Mouse (Mus musculus) heart, embryonic 16.5 days (tissue): ENCODE results near the gene Mllt6. TPM values are rescaled to one million over a fixed set of nuclear protein-coding genes. Genes with fewer than 3 reads are reported as not detected.

Experiments
- ATAC-seq: fragments of 200-750 bp; cut with Nextera tagmentation; replicated peaks from 2 replicates; pipeline ENCODE4 v1.8.0; 2017; ENCODE audit warnings: moderate number of reproducible peaks; ENCODE audit not compliant: insufficient read depth, low FRiP score; ENCODE audit errors: extremely low read depth
- H3K27ac ChIP-seq: fragments of 300-500 bp; sonication (generic); 2 replicates; pipeline ENCODE4 v1.5.1; 2014; ENCODE audit warnings: mild to moderate bottlenecking, low read length, control low read depth, moderate library complexity
- H3K27me3 ChIP-seq: fragments of 300-500 bp; sonication (generic); 2 replicates; pipeline ENCODE4 v1.6.1; 2014; ENCODE audit warnings: low read length, mixed read lengths; ENCODE audit not compliant: control insufficient read depth, insufficient read depth
- H3K36me3 ChIP-seq: fragments of 300-500 bp; sonication (generic); 2 replicates; pipeline ENCODE4 v1.6.1; 2014; ENCODE audit not compliant: control insufficient read depth, insufficient read depth
- H3K4me1 ChIP-seq: fragments of 300-500 bp; sonication (generic); 2 replicates; pipeline ENCODE4 v1.6.1; 2014; ENCODE audit warnings: low read length, mixed read lengths; ENCODE audit not compliant: control insufficient read depth, insufficient read depth
- H3K4me2 ChIP-seq: fragments of 300-500 bp; sonication (generic); 2 replicates; pipeline ENCODE4 v1.6.1; 2014; ENCODE audit warnings: low read depth, mild to moderate bottlenecking, control low read depth, low read length
- H3K4me3 ChIP-seq: fragments of 300-500 bp; sonication (generic); 2 replicates; pipeline ENCODE4 v1.5.1; 2014; ENCODE audit warnings: mild to moderate bottlenecking, control low read depth, low read length
- H3K9ac ChIP-seq: fragments of 300-500 bp; sonication (generic); 2 replicates; pipeline ENCODE4 v1.6.1; 2014; ENCODE audit warnings: low read length, control low read depth
- H3K9me3 ChIP-seq: fragments of 300-500 bp; sonication (generic); replicated peaks from 2 replicates; pipeline ENCODE4 v1.6.1; 2016; ENCODE audit warnings: low read length; ENCODE audit not compliant: control insufficient read depth
- WGBS: fragments of 180-500 bp; shearing (Covaris S2); extraction: QIAGEN DNeasy Blood & Tissue Kit; methylation state at CpG from one replicate; pipeline ENCODE4 v1.1.7; 2014; 5-methylcytosine and 5-hydroxymethylcytosine counted together
- polyA plus RNA-seq: library from polyadenylated mRNA; unstranded; fragments of >200 nt; fragmentation: Nextera tagmentation; extraction: Ambion mirVana; gene quantifications from 2 replicates; pipeline ENCODE4 v1.2.1, GENCODE M21; 2015

Gene Mllt6
- polyA plus RNA-seq, 1 experiment from 2014 or later, result 2.1 TPM

- Histone ChIP-seq H3K9me3 (no peaks in the 10 kb centered on the region), H3K4me1 (peaks cover 36% of the 10 kb centered on the region), H3K36me3 (peaks cover 54% of the 10 kb centered on the region), H3K4me2 (peak overlapping the region; percentile 34), H3K4me3 (peak overlapping the region; percentile 2; the same call in 1 of the 2 replicates), H3K9ac (peak overlapping the region; percentile 61), H3K27me3 (no peaks in the 10 kb centered on the region), H3K27ac (peak overlapping the region; percentile 84)
- ATAC-seq, result no peak
- WGBS, result 33% methylated on average over 15 of the region's 15 CpGs
Measured at GRCm38 (mm10) chr11:97669268-97669667, 6.1 kb downstream of the Mllt6 start.

- Histone ChIP-seq H3K27ac (peak overlapping the region; percentile 93), H3K4me1 (peaks cover 31% of the 10 kb centered on the region), H3K9me3 (no peaks in the 10 kb centered on the region), H3K36me3 (peaks cover 60% of the 10 kb centered on the region), H3K4me2 (peak overlapping the region; percentile 63), H3K27me3 (no peaks in the 10 kb centered on the region), H3K4me3 (peak overlapping the region; percentile 33), H3K9ac (peak overlapping the region; percentile 70)
- WGBS, result 13% methylated on average over 6 of the region's 6 CpGs
- ATAC-seq, result peak; percentile 88
Measured at GRCm38 (mm10) chr11:97669829-97670228, 6.6 kb downstream of the Mllt6 start.

- 35% methylated on average over 13 of the region's 13 CpGs for WGBS
- H3K4me2 ChIP-seq, result peak overlapping the region; percentile 63
- H3K27me3 ChIP-seq, result no peaks in the 10 kb centered on the region
- H3K27ac ChIP-seq, result peak overlapping the region; percentile 93
- H3K4me1 ChIP-seq, result peaks cover 28% of the 10 kb centered on the region
- peaks cover 65% of the 10 kb centered on the region for H3K36me3 ChIP-seq
- H3K4me3 ChIP-seq, result peak overlapping the region; percentile 33
- no peaks in the 10 kb centered on the region for H3K9me3 ChIP-seq
- peak; percentile 63 for ATAC-seq
- H3K9ac ChIP-seq, result peak overlapping the region; percentile 70
Measured at GRCm38 (mm10) chr11:97670234-97671176, 7.3 kb downstream of the Mllt6 start.

- H3K4me3 ChIP-seq, result no peak overlapping the region
- H3K27ac ChIP-seq, result no peak overlapping the region
- H3K4me2 ChIP-seq, result no peak overlapping the region
- 62% methylated on average over 2 of the region's 2 CpGs for WGBS
- ATAC-seq, result no peak
- no peaks in the 10 kb centered on the region for H3K9me3 ChIP-seq
- H3K36me3 ChIP-seq, result peaks cover 58% of the 10 kb centered on the region
- 0 out of 2 replicates have a peak overlapping the region, but pooled peaks have one; percentile 70 for H3K9ac ChIP-seq
- H3K4me1 ChIP-seq, result peaks cover 28% of the 10 kb centered on the region
- no peaks in the 10 kb centered on the region for H3K27me3 ChIP-seq
Measured at GRCm38 (mm10) chr11:97671177-97671527, 7.9 kb downstream of the Mllt6 start.

- no peaks in the 10 kb centered on the region for H3K27me3 ChIP-seq
- H3K27ac ChIP-seq, result no peak overlapping the region
- no peaks in the 10 kb centered on the region for H3K9me3 ChIP-seq
- peaks cover 28% of the 10 kb centered on the region for H3K4me1 ChIP-seq
- H3K36me3 ChIP-seq, result peaks cover 58% of the 10 kb centered on the region
- no peak overlapping the region for H3K4me2 ChIP-seq
- no peak overlapping the region for H3K9ac ChIP-seq
- no peak overlapping the region for H3K4me3 ChIP-seq
- 91% methylated on average over 11 of the region's 11 CpGs for WGBS
- ATAC-seq, result no peak
Measured at GRCm38 (mm10) chr11:97673148-97673547, 9.9 kb downstream of the Mllt6 start.

- H3K9ac ChIP-seq, result no peak overlapping the region
- peaks cover 62% of the 10 kb centered on the region for H3K36me3 ChIP-seq
Measured at GRCm38 (mm10) chr11:97676050-97676754, 13.0 kb downstream of the Mllt6 start.

GRCm38 (mm10) chr11:97677381-97677780 lies 14.2 kb downstream of the Mllt6 start:
- 75% methylated on average over 15 of the region's 15 CpGs for WGBS
- Histone ChIP-seq H3K27me3 (no peaks in the 10 kb centered on the region), H3K36me3 (peaks cover 58% of the 10 kb centered on the region), H3K9ac (no peak overlapping the region), H3K27ac (no peak overlapping the region), H3K4me3 (no peak overlapping the region), H3K4me2 (no peak overlapping the region), H3K4me1 (peaks cover 8% of the 10 kb centered on the region), H3K9me3 (no peaks in the 10 kb centered on the region)
- no peak for ATAC-seq

More at GRCm38 (mm10) chr11:97676050-97676754, 13.0 kb downstream of the Mllt6 start:
- H3K27me3 ChIP-seq, result no peaks in the 10 kb centered on the region
- no peak overlapping the region for H3K4me2 ChIP-seq
- no peak overlapping the region for H3K27ac ChIP-seq
- WGBS, result 69% methylated on average over 15 of the region's 15 CpGs
- peaks cover 9% of the 10 kb centered on the region for H3K4me1 ChIP-seq
- ATAC-seq, result no peak
- H3K9me3 ChIP-seq, result no peaks in the 10 kb centered on the region
- H3K4me3 ChIP-seq, result no peak overlapping the region

- H3K4me1 ChIP-seq, result peaks cover 8% of the 10 kb centered on the region
- H3K27me3 ChIP-seq, result no peaks in the 10 kb centered on the region
- no peak overlapping the region for H3K4me3 ChIP-seq
- H3K9me3 ChIP-seq, result no peaks in the 10 kb centered on the region
- ATAC-seq, result no peak
- H3K4me2 ChIP-seq, result no peak overlapping the region
- H3K27ac ChIP-seq, result no peak overlapping the region
- peaks cover 53% of the 10 kb centered on the region for H3K36me3 ChIP-seq
- no peak overlapping the region for H3K9ac ChIP-seq
- WGBS, result 73% methylated on average over 8 of the region's 8 CpGs
Measured at GRCm38 (mm10) chr11:97677842-97678241, 14.6 kb downstream of the Mllt6 start.

GRCm38 (mm10) chr11:97678301-97678700 lies 15.1 kb downstream of the Mllt6 start:
- H3K9ac ChIP-seq, result no peak overlapping the region
- peaks cover 8% of the 10 kb centered on the region for H3K4me1 ChIP-seq
- H3K27ac ChIP-seq, result no peak overlapping the region
- peaks cover 49% of the 10 kb centered on the region for H3K36me3 ChIP-seq
- H3K9me3 ChIP-seq, result no peaks in the 10 kb centered on the region
- H3K27me3 ChIP-seq, result no peaks in the 10 kb centered on the region
- no peak overlapping the region for H3K4me2 ChIP-seq
- 91% methylated on average over 15 of the region's 15 CpGs for WGBS
- ATAC-seq, result no peak
- H3K4me3 ChIP-seq, result no peak overlapping the region
